Mouse (Mus musculus): ENCODE results near the gene Atoh7. TPM values are rescaled to one million over a fixed set of nuclear protein-coding genes. Genes with fewer than 3 reads are reported as not detected.
A peak's percentile ranks its signal among the peaks of the same experiment; 100 is the strongest.

Gene Atoh7
- polyA plus RNA-seq, 2 experiments = 0.08 to 0.17 TPM

DNA sequence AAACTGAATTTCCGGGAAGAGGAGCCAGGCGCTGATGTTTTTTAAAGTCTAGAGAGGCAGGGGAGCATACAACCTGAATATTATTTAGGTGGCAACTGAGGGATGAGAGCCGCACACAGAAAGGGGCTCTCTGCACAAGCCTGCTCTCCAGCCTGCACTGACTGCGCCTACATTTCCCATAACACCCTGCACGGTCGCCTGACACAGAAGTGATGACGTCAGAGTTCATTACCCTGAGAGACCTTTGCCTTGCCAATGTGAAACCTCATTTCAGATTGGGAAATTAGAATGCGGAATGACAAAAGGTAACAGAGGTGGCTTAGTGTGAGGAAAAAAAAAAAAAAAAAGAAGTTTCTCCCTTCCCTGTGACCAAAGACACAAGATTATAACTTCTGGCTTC is 23.1 kb downstream of the Atoh7 start:
- no peaks in the 10 kb centered on the region for H3K9me3 ChIP-seq (ENCODE audit: control insufficient read depth, low read length)
- H3K9ac ChIP-seq (ENCODE audit: low read depth, low read length, severe bottlenecking) = no peak overlapping the region
- no peaks in the 10 kb centered on the region for H3K27me3 ChIP-seq (ENCODE audit: control insufficient read depth, insufficient read depth, low read length)
- no peak overlapping the region for H3K27ac ChIP-seq (replicated peaks; ENCODE audit: low read depth, low read length)
- no peaks in the 10 kb centered on the region for H3K36me3 ChIP-seq (ENCODE audit: control insufficient read depth, insufficient read depth, low read length)
- H3K4me3 ChIP-seq (replicated peaks; ENCODE audit: low read length) = no peak overlapping the region
- TF ChIP-seq POLR2A (IDR thresholded peaks at IDR 0.05; ENCODE audit: borderline replicate concordance, extremely low read depth, insufficient read depth, insufficient read length) = no peak
- ATAC-seq (ENCODE audit: low FRiP score, low read depth) (no peak), DNase-seq (ENCODE audit: low spot score) (peak; percentile 20)
- H3K4me1 ChIP-seq (ENCODE audit: control insufficient read depth, insufficient read depth, low read length) = no peaks in the 10 kb centered on the region
- H3K4me2 ChIP-seq (replicated peaks; ENCODE audit: low read depth, low read length, severe bottlenecking) = no peak overlapping the region
- 33% methylated on average over 8 of the region's 8 CpGs for WGBS

DNA sequence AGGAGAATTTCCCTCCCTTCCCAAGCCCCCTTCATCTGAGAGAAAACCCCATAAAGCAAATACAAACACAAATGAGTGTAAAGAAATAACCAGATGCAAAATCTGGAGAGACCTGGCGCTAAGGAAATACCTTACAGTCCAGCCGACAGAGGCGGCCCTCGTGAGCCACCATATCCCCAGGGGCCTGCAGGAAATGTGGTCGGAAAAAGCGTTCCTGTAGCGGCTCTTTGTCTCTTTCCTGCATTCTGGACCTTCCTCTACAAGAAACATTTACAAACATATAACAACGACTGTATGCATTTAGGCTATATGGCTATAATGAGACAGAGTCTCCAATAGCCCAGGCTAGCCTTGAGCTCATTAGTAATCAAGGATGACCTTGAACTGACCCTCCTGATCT is 23.7 kb downstream of the Atoh7 start:
- H3K4me3 ChIP-seq (replicated peaks; ENCODE audit: low read length) = no peak overlapping the region
- ATAC-seq (ENCODE audit: low FRiP score, low read depth) (no peak), DNase-seq (ENCODE audit: low spot score) (no peak)

DNA sequence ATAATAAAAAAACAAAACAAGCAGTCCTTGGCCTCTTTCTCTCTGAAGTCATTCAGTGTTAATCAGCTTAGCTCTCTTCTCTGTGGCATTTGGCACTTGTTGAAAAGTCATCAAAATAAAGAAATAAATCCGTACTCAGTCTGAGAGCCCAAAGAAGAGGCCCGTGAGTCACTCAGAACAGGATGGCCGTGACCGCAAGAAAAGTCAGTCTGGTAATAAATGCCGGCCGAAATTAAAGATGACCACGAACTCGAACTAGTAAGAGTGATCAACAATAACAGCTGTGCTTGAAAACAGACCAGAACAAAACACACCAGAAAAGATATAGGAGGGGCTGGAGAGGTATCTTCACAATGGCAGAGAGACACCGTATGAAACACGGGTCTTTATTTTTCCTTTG is 24.6 kb downstream of the Atoh7 start:
- 89% methylated on average over 10 of the region's 10 CpGs for WGBS
- Histone ChIP-seq H3K36me3 (ENCODE audit: control insufficient read depth, insufficient read depth, low read length) (no peaks in the 10 kb centered on the region), H3K4me1 (ENCODE audit: control insufficient read depth, insufficient read depth, low read length) (no peaks in the 10 kb centered on the region), H3K27ac (replicated peaks; ENCODE audit: low read depth, low read length) (no peak overlapping the region), H3K27me3 (ENCODE audit: control insufficient read depth, insufficient read depth, low read length) (no peaks in the 10 kb centered on the region), H3K9ac (ENCODE audit: low read depth, low read length, severe bottlenecking) (no peak overlapping the region), H3K9me3 (ENCODE audit: control insufficient read depth, low read length) (no peaks in the 10 kb centered on the region), H3K4me2 (replicated peaks; ENCODE audit: low read depth, low read length, severe bottlenecking) (no peak overlapping the region), H3K4me3 (replicated peaks; ENCODE audit: low read length) (no peak overlapping the region)
- TF ChIP-seq POLR2A (IDR thresholded peaks at IDR 0.05; ENCODE audit: borderline replicate concordance, extremely low read depth, insufficient read depth, insufficient read length) = no peak
- ATAC-seq (ENCODE audit: low FRiP score, low read depth) = no peak
- no peak for DNase-seq (ENCODE audit: low spot score)

More for the DNA sequence above, 23.7 kb downstream of the Atoh7 start:
- WGBS = 79% methylated on average over 8 of the region's 8 CpGs
- no peak for TF ChIP-seq POLR2A (IDR thresholded peaks at IDR 0.05; ENCODE audit: borderline replicate concordance, extremely low read depth, insufficient read depth, insufficient read length)
- H3K9ac ChIP-seq (ENCODE audit: low read depth, low read length, severe bottlenecking) = no peak overlapping the region
- no peaks in the 10 kb centered on the region for H3K27me3 ChIP-seq (ENCODE audit: control insufficient read depth, insufficient read depth, low read length)
- H3K36me3 ChIP-seq (ENCODE audit: control insufficient read depth, insufficient read depth, low read length) = no peaks in the 10 kb centered on the region
- H3K9me3 ChIP-seq (ENCODE audit: control insufficient read depth, low read length) = no peaks in the 10 kb centered on the region
- H3K27ac ChIP-seq (replicated peaks; ENCODE audit: low read depth, low read length) = no peak overlapping the region
- H3K4me2 ChIP-seq (replicated peaks; ENCODE audit: low read depth, low read length, severe bottlenecking) = no peak overlapping the region
- H3K4me1 ChIP-seq (ENCODE audit: control insufficient read depth, insufficient read depth, low read length) = no peaks in the 10 kb centered on the region

DNA sequence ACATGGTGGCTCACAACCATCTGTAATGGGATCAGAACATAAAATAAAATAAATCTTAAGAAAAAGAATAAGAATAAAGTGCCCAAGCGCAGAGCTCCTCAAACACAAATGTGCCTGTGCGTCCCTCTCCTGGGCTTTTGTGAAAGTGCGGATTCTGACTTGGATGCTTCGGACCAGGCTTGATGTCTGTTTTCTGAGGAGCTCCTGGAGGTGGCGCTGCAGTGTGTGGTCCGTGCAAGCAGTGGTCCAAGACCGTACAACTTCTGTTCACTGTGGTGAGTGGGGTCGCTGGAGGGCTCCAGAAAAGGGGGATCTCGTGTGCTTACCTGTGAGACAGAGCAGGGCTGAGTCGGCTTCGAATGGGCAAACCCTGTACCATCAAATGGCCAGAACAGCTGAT is 25.9 kb downstream of the Atoh7 start:
- Histone ChIP-seq H3K4me2 (replicated peaks; ENCODE audit: low read depth, low read length, severe bottlenecking) (no peak overlapping the region), H3K27me3 (ENCODE audit: control insufficient read depth, insufficient read depth, low read length) (no peaks in the 10 kb centered on the region), H3K4me3 (replicated peaks; ENCODE audit: low read length) (no peak overlapping the region), H3K4me1 (ENCODE audit: control insufficient read depth, insufficient read depth, low read length) (no peaks in the 10 kb centered on the region), H3K9ac (ENCODE audit: low read depth, low read length, severe bottlenecking) (no peak overlapping the region), H3K27ac (replicated peaks; ENCODE audit: low read depth, low read length) (no peak overlapping the region), H3K36me3 (ENCODE audit: control insufficient read depth, insufficient read depth, low read length) (no peaks in the 10 kb centered on the region), H3K9me3 (ENCODE audit: control insufficient read depth, low read length) (no peaks in the 10 kb centered on the region)
- TF ChIP-seq POLR2A (IDR thresholded peaks at IDR 0.05; ENCODE audit: borderline replicate concordance, extremely low read depth, insufficient read depth, insufficient read length) = no peak
- WGBS = 40% methylated on average over 11 of the region's 11 CpGs
- DNase-seq (ENCODE audit: low spot score) (no peak), ATAC-seq (ENCODE audit: low FRiP score, low read depth) (no peak)

DNA sequence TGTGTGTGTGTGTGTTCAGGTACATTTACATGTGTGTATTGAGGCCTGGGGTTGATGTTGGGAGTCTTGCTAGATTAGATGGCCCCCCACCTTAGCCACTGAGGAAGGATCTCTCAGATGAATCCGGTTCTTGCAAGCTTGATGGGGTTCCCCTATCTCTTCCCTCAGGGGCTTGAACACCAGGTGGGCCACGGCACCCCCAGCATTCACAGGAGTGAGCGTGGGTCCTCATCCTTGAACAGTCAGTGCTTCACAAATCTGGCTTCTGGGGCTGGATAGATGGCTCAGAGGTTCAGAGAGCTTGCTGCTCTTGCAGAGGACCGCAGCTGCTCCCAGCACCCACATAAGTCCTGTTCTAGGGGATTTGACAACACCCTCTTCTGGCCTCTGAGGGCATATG is 26.7 kb downstream of the Atoh7 start:
- no peak overlapping the region for H3K4me3 ChIP-seq (replicated peaks; ENCODE audit: low read length)
- H3K4me1 ChIP-seq (ENCODE audit: control insufficient read depth, insufficient read depth, low read length) = no peaks in the 10 kb centered on the region
- H3K4me2 ChIP-seq (replicated peaks; ENCODE audit: low read depth, low read length, severe bottlenecking) = no peak overlapping the region
- DNase-seq (ENCODE audit: low spot score) (no peak), ATAC-seq (ENCODE audit: low FRiP score, low read depth) (no peak)
- WGBS = 76% methylated on average over 4 of the region's 4 CpGs
- no peaks in the 10 kb centered on the region for H3K27me3 ChIP-seq (ENCODE audit: control insufficient read depth, insufficient read depth, low read length)
- H3K9me3 ChIP-seq (ENCODE audit: control insufficient read depth, low read length) = no peaks in the 10 kb centered on the region
- H3K9ac ChIP-seq (ENCODE audit: low read depth, low read length, severe bottlenecking) = no peak overlapping the region
- TF ChIP-seq POLR2A (IDR thresholded peaks at IDR 0.05; ENCODE audit: borderline replicate concordance, extremely low read depth, insufficient read depth, insufficient read length) = no peak
- no peaks in the 10 kb centered on the region for H3K36me3 ChIP-seq (ENCODE audit: control insufficient read depth, insufficient read depth, low read length)
- no peak overlapping the region for H3K27ac ChIP-seq (replicated peaks; ENCODE audit: low read depth, low read length)

DNA sequence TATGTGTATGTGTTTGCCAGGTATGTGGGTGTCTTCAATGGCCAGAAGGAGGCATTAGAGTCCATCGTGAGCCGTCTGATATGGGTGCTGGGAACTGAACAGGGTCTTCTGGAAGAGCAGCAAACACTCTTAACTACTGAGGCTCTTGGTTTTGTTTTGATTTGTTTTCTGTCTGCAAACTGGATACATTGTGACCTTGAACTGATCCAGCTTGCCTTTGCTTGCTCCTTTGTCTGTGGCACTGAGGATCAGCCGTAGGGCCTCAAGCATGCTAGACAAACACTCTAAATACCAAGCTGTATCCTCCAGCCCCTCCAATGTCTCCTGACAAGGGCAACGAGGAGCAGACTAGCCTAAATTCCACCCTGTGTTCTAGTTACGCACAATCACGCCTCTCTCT is 27.7 kb downstream of the Atoh7 start:
- Histone ChIP-seq H3K36me3 (ENCODE audit: control insufficient read depth, insufficient read depth, low read length) (no peaks in the 10 kb centered on the region), H3K9ac (ENCODE audit: low read depth, low read length, severe bottlenecking) (no peak overlapping the region), H3K9me3 (ENCODE audit: control insufficient read depth, low read length) (no peaks in the 10 kb centered on the region), H3K27me3 (ENCODE audit: control insufficient read depth, insufficient read depth, low read length) (no peaks in the 10 kb centered on the region), H3K27ac (replicated peaks; ENCODE audit: low read depth, low read length) (no peak overlapping the region), H3K4me2 (replicated peaks; ENCODE audit: low read depth, low read length, severe bottlenecking) (no peak overlapping the region), H3K4me3 (replicated peaks; ENCODE audit: low read length) (no peak overlapping the region), H3K4me1 (ENCODE audit: control insufficient read depth, insufficient read depth, low read length) (no peaks in the 10 kb centered on the region)
- ATAC-seq (ENCODE audit: low FRiP score, low read depth) (no peak), DNase-seq (ENCODE audit: low spot score) (no peak)
- TF ChIP-seq POLR2A (IDR thresholded peaks at IDR 0.05; ENCODE audit: borderline replicate concordance, extremely low read depth, insufficient read depth, insufficient read length) = no peak
- 87% methylated on average over 6 of the region's 6 CpGs for WGBS
